Mouse (Mus musculus): ENCODE measurements around the gene Scp2d1. TPM values are rescaled to one million over a fixed set of nuclear protein-coding genes. Genes with fewer than 3 reads are reported as not detected.

The Scp2d1 gene
- polyA plus RNA-seq, 1 experiment, result not detected

DNA sequence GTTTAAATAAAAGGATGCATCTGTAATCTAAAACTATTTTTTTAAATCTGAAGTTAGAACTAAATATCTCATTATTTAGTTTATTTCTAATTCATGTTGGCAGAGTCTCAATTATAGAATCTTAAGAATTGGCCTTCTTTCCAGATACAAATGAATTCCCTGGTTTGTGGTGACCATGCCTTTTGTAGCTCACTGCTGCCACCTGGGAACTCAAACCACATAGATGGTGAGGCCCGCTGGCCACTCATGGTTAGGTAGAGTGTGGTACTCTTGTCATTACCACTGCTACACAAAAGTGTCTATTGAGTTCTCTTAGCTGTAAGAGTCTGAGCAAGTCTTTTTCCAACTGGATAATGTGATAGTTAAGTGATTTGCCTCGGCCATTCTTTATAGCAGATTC, 45.4 kb downstream of the Scp2d1 start:
- no peak overlapping the region for H3K27ac ChIP-seq (ENCODE audit: insufficient read depth, low read length)
- H3K4me3 ChIP-seq (replicated peaks; ENCODE audit: insufficient read depth, low read depth, low read length), result no peak overlapping the region
- H3K4me1 ChIP-seq (ENCODE audit: control insufficient read depth, insufficient read depth, low read length), result no peaks in the 10 kb centered on the region
- TF ChIP-seq CTCF (IDR thresholded peaks at IDR 0.05; ENCODE audit: borderline replicate concordance, insufficient read depth, low read depth, low read length), result no peak
- TF ChIP-seq POLR2A (IDR thresholded peaks at IDR 0.05; ENCODE audit: borderline replicate concordance, insufficient read depth, low read length), result no peak
- no peaks in the 10 kb centered on the region for H3K27me3 ChIP-seq (ENCODE audit: control insufficient read depth, insufficient read depth, low read length)
- DNase-seq, result peak in 1 of 2 experiments; percentile 2
- 85% methylated on average over 2 of the region's 2 CpGs for WGBS

Other genes starting within 250 kb of the Scp2d1 start
- gene Smim26, start 229.6 kb upstream of the Scp2d1 start, polyA plus RNA-seq (2012; rRNA removed), result 87.1 and 99.1 TPM in 2 replicates
- 74.5 and 75.3 TPM in 2 replicates for gene Dtd1, start 223.8 kb upstream of the Scp2d1 start, polyA plus RNA-seq (2012; rRNA removed)